Mouse (Mus musculus) bone marrow, adult 2 months (tissue): ENCODE results near the gene Zfp9. TPM values are rescaled to one million over a fixed set of nuclear protein-coding genes. Genes with fewer than 3 reads are reported as not detected.
A peak's percentile ranks its signal among the peaks of the same experiment; 100 is the strongest.

Source experiments
- H3K27ac ChIP-seq: fragments of 200-500 bp; 2 replicates; pipeline ENCODE4 v1.5.1; 2012; ENCODE audit warnings: low read depth, mild to moderate bottlenecking, control low read depth, inconsistent platforms, low read length; ENCODE audit not compliant: control insufficient read depth, poor library complexity, insufficient read depth
- H3K4me1 ChIP-seq: fragments of 200-500 bp; 2 replicates; pipeline ENCODE4 v1.6.1; 2011; ENCODE audit warnings: low read length; ENCODE audit not compliant: control insufficient read depth, insufficient read depth
- H3K4me3 ChIP-seq: fragments of 200-500 bp; replicated peaks from 2 replicates; pipeline ENCODE3; 2011; ENCODE audit warnings: mild to moderate bottlenecking, low read depth, low read length, control low read depth; ENCODE audit not compliant: control insufficient read depth
- CTCF ChIP-seq: fragments of 200-500 bp; IDR thresholded peaks from 2 replicates; pipeline ENCODE4 v1.5.1; 2011; ENCODE audit warnings: low read length, control low read depth; ENCODE audit not compliant: control insufficient read depth, insufficient read depth
- POLR2A ChIP-seq: fragments of 200-500 bp; IDR thresholded peaks from 2 replicates; pipeline ENCODE4 v1.6.1; 2011; ENCODE audit warnings: low read depth, mild to moderate bottlenecking, control low read depth, low read length, borderline replicate concordance; ENCODE audit not compliant: control insufficient read depth
- WGBS: fragments of 180-500 bp; shearing (Covaris S2); methylation state at CpG from one replicate; pipeline ENCODE4 v1.1.7; 2018; 5-methylcytosine and 5-hydroxymethylcytosine counted together
- polyA plus RNA-seq: library from polyadenylated mRNA; stranded (reverse); fragments of >200 nt; gene quantifications from 2 replicates; pipeline ENCODE4 v1.2.4, GENCODE M21; 2011; ENCODE audit warnings: low replicate concordance; ENCODE audit not compliant: missing spikeins, insufficient read depth, insufficient read length

Gene Zfp9
- polyA plus RNA-seq, result 0.57 and 1.00 TPM in 2 replicates

GRCm38 (mm10) chr6:118478957-118479708, at the start of gene Zfp9:
Gene Zfp9 (minus strand): TSS chr6:118479320.
- Histone ChIP-seq H3K4me1 (no peaks in the 10 kb centered on the region), H3K27ac (no peak within 1 kb of the TSS; the same call in 1 of the 2 replicates), H3K4me3 (no peak within 1 kb of the TSS)
- TF ChIP-seq CTCF (no peak), POLR2A (peak; percentile 29; the same call in 1 of the 2 replicates)
- 3% methylated on average over 38 of the region's 57 CpGs for WGBS

DNA sequence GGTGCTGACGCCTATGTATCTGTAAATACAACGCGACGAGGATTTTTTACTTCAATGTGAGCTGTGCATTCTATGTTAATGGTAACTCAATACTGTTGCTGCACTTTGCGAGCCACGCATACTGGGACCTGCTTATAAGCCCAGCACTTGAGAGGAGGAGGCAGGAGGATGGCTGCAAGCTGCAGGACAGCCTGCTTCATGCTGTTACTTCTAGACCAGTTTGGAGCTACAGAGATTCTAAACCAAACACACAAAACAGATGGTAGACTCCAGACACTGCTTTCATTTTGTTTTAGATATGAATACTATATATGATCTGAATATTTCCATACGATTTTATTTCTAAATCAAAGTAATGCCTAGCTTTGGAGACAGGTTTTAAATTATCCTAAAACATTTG, 41.5 kb upstream of the Zfp9 start:
- TF ChIP-seq POLR2A (no peak), CTCF (no peak)

DNA sequence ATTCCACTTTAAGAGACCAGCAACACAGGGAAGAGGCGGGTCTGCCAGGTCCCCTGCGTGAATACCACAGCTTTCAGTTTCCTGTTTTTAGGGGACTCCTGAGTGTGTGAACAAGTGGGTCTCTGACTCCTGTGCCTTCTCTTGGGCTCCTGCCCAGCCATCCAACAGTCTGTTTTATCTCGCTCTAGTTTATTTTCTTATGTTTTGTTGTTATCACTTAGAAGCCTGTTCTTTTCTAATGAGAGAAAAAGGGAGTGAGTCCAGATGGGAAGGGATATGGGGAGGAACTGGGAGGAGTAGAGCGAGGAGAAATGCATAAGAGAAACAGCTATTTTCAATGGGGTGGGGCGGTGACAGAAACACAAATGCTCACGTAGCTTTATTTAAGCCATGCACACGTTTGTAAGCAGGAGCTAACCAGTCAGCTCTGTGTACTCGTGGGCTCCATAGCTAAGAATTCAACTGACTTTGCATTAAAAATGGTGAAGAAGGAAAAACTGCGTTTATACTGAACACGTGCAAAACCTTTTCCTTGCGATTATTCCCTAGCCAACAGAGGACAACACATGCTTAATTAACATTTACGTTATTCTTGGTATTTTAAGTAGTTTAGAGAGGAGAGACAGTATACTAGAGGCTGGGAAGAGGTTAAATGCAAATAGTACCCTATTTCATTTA, 34.4 kb upstream of the Zfp9 start:
- 76% methylated on average over 12 of the region's 12 CpGs for WGBS
- Histone ChIP-seq H3K27ac (no peak overlapping the region), H3K4me1 (no peaks in the 10 kb centered on the region), H3K4me3 (no peak overlapping the region)
- TF ChIP-seq POLR2A, result no peak
- no peak for TF ChIP-seq CTCF

More for the DNA sequence above, 41.5 kb upstream of the Zfp9 start:
- no peak overlapping the region for H3K4me3 ChIP-seq
- no peaks in the 10 kb centered on the region for H3K4me1 ChIP-seq
- no peak overlapping the region for H3K27ac ChIP-seq
- 91% methylated on average over 7 of the region's 7 CpGs for WGBS

DNA sequence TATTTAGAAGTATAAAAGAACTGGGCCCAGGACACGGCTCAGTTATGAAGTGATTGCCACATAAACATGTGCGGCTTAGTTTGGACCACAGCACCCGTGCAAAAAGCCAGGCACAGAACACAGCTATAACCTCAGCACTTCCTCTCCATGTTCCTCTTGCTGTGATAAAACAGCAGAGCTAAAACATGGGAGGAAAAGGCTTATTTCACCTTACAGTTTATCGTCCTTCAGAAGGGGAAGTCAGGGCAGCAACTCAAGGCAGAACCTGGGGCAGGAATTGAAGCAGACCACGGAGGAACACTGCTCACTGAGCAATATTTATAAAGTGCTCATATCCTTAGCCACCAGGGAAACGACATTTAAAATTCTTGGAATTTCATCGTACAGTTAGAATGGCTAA, 19.9 kb upstream of the Zfp9 start:
- Histone ChIP-seq H3K4me1 (no peaks in the 10 kb centered on the region), H3K4me3 (no peak overlapping the region), H3K27ac (no peak overlapping the region)
- 50% methylated on average over 7 of the region's 7 CpGs for WGBS
- no peak for TF ChIP-seq POLR2A
- no peak for TF ChIP-seq CTCF

- no peak overlapping the region for H3K27ac ChIP-seq
- TF ChIP-seq POLR2A (no peak), CTCF (no peak)
- no peaks in the 10 kb centered on the region for H3K4me1 ChIP-seq
- WGBS, result 86% methylated on average over 1 of the region's 1 CpGs
- H3K4me3 ChIP-seq, result no peak overlapping the region
Measured at GRCm38 (mm10) chr6:118482125-118482524, 3.0 kb upstream of the Zfp9 start.

- no peaks in the 10 kb centered on the region for H3K4me1 ChIP-seq
- TF ChIP-seq CTCF (no peak), POLR2A (no peak)
- no peak overlapping the region for H3K4me3 ChIP-seq
- 73% methylated on average over 10 of the region's 10 CpGs for WGBS
- H3K27ac ChIP-seq, result no peak overlapping the region
Measured at GRCm38 (mm10) chr6:118477875-118478785, 990 bp downstream of the Zfp9 start.

- Histone ChIP-seq H3K27ac (no peak overlapping the region), H3K4me1 (no peaks in the 10 kb centered on the region), H3K4me3 (no peak overlapping the region)
- TF ChIP-seq CTCF (no peak), POLR2A (no peak)
- 74% methylated on average over 15 of the region's 15 CpGs for WGBS
Measured at GRCm38 (mm10) chr6:118462069-118462705, 16.9 kb downstream of the Zfp9 start.
